ENCODE assay signal across 10 mouse cellular contexts in the genomic region with DNA sequence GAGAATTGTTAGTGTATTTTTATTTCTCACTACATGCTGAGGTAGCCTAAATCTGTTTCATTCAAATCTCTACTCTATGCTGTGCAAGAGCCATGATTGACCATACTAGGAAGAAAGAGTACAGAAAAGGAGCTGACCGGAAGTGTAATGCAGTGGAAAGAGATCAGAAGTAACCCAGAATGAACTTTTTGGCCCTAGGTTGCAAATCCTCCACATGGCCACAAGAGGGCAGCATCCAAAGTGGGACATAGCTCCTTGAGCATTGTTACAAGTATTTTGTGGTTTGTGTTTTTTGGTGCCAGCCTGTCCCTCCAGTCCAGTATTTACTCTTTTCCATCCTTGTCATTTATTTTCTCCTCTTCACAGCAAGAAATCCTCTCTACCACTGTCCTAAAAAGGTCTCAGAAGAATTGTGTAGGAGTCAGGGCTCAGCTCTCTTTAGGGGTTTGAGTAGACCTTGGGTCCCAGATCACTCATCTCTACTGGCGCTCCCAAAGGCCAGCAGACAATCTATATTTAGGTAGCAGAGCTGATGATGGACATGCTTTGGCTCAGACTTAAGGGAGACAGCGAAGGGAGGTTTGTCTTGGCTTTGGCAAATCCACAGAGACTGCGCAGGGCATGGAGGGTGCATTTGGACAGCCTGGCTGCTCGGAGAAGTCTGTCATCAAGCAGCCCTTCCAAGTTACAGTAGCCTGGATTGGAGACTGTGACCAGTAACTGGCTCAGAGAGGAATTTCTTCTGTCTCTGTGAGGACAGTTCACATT. TPM values are rescaled to one million over a fixed set of nuclear protein-coding genes. Genes with fewer than 3 reads are reported as not detected.
DNase-seq lines count a peak whose midpoint lies in the region; ATAC-seq and TF ChIP-seq lines count a peak whose summit lies in the region.
"Had no signal": no experiment of that assay in that cellular context is flagged by ENCODE, and none has a peak within 500 bp of the region (broad histone marks: within the 10 kb centered on the region; RNA-seq: fewer than 3 reads in every experiment).

Gene Olfr557, plus strand, starts transcription at position 553 of the 768 bp plus-strand sequence.

- peak; percentile 91 for ATAC-seq in megakaryocyte-erythroid progenitor cell, adult 5-6 weeks (replicated peaks; ENCODE audit: low FRiP score, low TSS enrichment, poor library complexity, severe bottlenecking)

- peak; percentile 52 to 53 for DNase-seq in heart, adult 18-20 months
- DNase-seq in heart, embryonic 10.5 days (ENCODE audit: low spot score), result no peak
- no peak for DNase-seq in testis, postnatal 14 days (ENCODE audit: low spot score)
- peak; percentile 51 to 64 for DNase-seq in adrenal gland, postnatal 36 days
- DNase-seq in heart, postnatal 14 days, result peak; percentile 21 to 59
- no peak for DNase-seq in ovary, adult 18-20 months (ENCODE audit: low spot score)

- intact Hi-C loops in heart, postnatal 14 days (cut with DNase I), result loop anchor here (10.0 kb wide), 2 partner anchors 181 to 229 kb away; partner anchors contain the start of gene Olfr572

- H3K4me3 ChIP-seq in heart, embryonic 10.5 days, result no peak within 1 kb of the TSS
- H3K4me3 ChIP-seq in testis, adult 2 months (ENCODE audit: control insufficient read depth, low read depth, low read length), result no peak within 1 kb of the TSS
- H3K4me3 ChIP-seq: embryonic facial prominence, embryonic 15.5 days; lung, embryonic 15.5 days had no signal

- peak; percentile 40; the same call in 1 of the 2 replicates for TF ChIP-seq CTCF in testis, adult 2 months (IDR thresholded peaks at IDR 0.05; ENCODE audit: control insufficient read depth, insufficient read depth, insufficient replicate concordance, low read depth, low read length)

- H3K27ac ChIP-seq in heart, embryonic 10.5 days, result no peak within 1 kb of the TSS
- no peak within 1 kb of the TSS for H3K27ac ChIP-seq in testis, adult 2 months (ENCODE audit: control insufficient read depth, insufficient read depth, low read depth, low read length)
- H3K27ac ChIP-seq: embryonic facial prominence, embryonic 15.5 days; lung, embryonic 15.5 days had no signal

- no peaks in the 10 kb centered on the region for H3K4me1 ChIP-seq in heart, embryonic 10.5 days
- no peaks in the 10 kb centered on the region for H3K4me1 ChIP-seq in testis, adult 2 months (ENCODE audit: control insufficient read depth, insufficient read depth, low read length)
- H3K4me1 ChIP-seq: embryonic facial prominence, embryonic 15.5 days; lung, embryonic 15.5 days had no signal

- H3K27me3 ChIP-seq in heart, embryonic 10.5 days (ENCODE audit: insufficient read depth, poor library complexity, severe bottlenecking), result no peaks in the 10 kb centered on the region
- no peaks in the 10 kb centered on the region for H3K27me3 ChIP-seq in testis, adult 2 months (ENCODE audit: control insufficient read depth, insufficient read depth, low read length)
- H3K27me3 ChIP-seq: embryonic facial prominence, embryonic 15.5 days; lung, embryonic 15.5 days had no signal

- no peaks in the 10 kb centered on the region for H3K36me3 ChIP-seq in heart, embryonic 10.5 days
- H3K36me3 ChIP-seq in testis, adult 2 months (ENCODE audit: control insufficient read depth, insufficient read depth, low read length), result no peaks in the 10 kb centered on the region
- H3K36me3 ChIP-seq: embryonic facial prominence, embryonic 15.5 days; lung, embryonic 15.5 days had no signal

- no peak for TF ChIP-seq POLR2A in testis, adult 2 months (IDR thresholded peaks at IDR 0.05; ENCODE audit: control insufficient read depth, low read depth, low read length)

- H3K9me3 ChIP-seq in heart, embryonic 10.5 days, result no peaks in the 10 kb centered on the region
- H3K9me3 ChIP-seq: embryonic facial prominence, embryonic 15.5 days; lung, embryonic 15.5 days had no signal

- WGBS in heart, embryonic 10.5 days, result 69% methylated on average over 5 of the region's 5 CpGs

RNA-seq across cellular contexts. Expression of gene Olfr557, which starts in this region (rescaled TPM):
- not detected for total RNA-seq in heart, adult 18-20 months (2021)
- not detected in 2 replicates for polyA plus RNA-seq in heart, embryonic 10.5 days (2016; fragmentation: Nextera tagmentation; extraction: Ambion mirVana)
- 0.10 TPM in 1 of 2 replicates, not detected in the other for polyA plus RNA-seq in testis, adult 2 months (2012; rRNA removed)
- not detected for total RNA-seq in adrenal gland, postnatal 36 days (2021)
- not detected for total RNA-seq in heart, postnatal 14 days (2021)
- total RNA-seq in megakaryocyte-erythroid progenitor cell, adult 5-6 weeks (2014; fragmentation: Nextera tagmentation), result not detected in 2 replicates
- total RNA-seq in megakaryocyte-erythroid progenitor cell, adult 5-6 weeks (2017), result not detected in 2 replicates
- polyA plus RNA-seq: lung, embryonic 15.5 days had no signal

Comparison
In these comparisons a context has a peak if more than half of its experiments do, and no peak if none do; other contexts are left out.
1. Peak in DNase-seq in heart, adult 18-20 months; RNA of the gene not detected or under 1 TPM.
2. Peak in DNase-seq in adrenal gland, postnatal 36 days; RNA of the gene not detected or under 1 TPM.
3. Peak in DNase-seq in heart, postnatal 14 days; RNA of the gene not detected or under 1 TPM.
4. Peak in ATAC-seq in megakaryocyte-erythroid progenitor cell, adult 5-6 weeks; RNA of the gene not detected or under 1 TPM.